Mouse (Mus musculus) olfactory bulb, adult 2 months (tissue): ENCODE results near the gene Wdr4.

Experiments
- CTCF ChIP-seq: fragments of 200-500 bp; IDR thresholded peaks from 2 replicates; pipeline ENCODE4 v1.5.1; 2012; ENCODE audit warnings: low read depth, mild to moderate bottlenecking, low read length, moderate library complexity; ENCODE audit not compliant: insufficient read depth
- POLR2A ChIP-seq: fragments of 200-500 bp; IDR thresholded peaks from 2 replicates; pipeline ENCODE4 v1.6.1; 2012; ENCODE audit warnings: mild to moderate bottlenecking, low read depth, low read length, moderate library complexity; ENCODE audit not compliant: insufficient read depth

- TF ChIP-seq POLR2A (no peak), CTCF (no peak)
These were observed 21.2 kb upstream of the Wdr4 start for GRCm38 (mm10) chr17:31540809-31541459.
